Comparison of ENCODE assay signal across 8 mouse cellular contexts in the genomic region with DNA sequence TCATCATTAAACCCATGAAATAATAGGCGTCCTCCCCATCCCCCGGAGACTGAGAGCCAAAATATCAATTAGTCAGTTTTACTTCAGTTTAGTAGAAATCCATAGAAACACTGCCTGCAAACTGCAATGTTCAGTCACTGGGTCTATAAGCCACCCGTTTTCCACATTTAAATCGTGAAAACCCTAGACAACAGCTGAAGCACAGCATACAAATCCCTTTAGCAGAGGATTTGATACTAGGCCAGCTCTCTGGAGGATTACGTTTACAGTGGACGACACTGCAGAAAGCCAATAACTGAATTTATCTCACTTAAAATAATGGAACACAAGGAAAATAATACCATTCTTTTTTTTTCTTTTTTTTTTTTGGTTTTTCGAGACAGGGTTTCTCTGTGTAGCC. TPM values are rescaled to one million over a fixed set of nuclear protein-coding genes. Genes with fewer than 3 reads are reported as not detected.
A peak's percentile ranks its signal among the peaks of the same experiment; 100 is the strongest.
DNase-seq lines count a peak whose midpoint lies in the region; ATAC-seq and TF ChIP-seq lines count a peak whose summit lies in the region.

No protein-coding gene starts in this region.

- peaks cover 13% of the 10 kb centered on the region for H3K4me1 ChIP-seq in lung, embryonic 14.5 days (ENCODE audit: insufficient read depth)
- no peaks in the 10 kb centered on the region for H3K4me1 ChIP-seq in embryonic facial prominence, embryonic 11.5 days (ENCODE audit: control insufficient read depth, insufficient read depth, low read length)
- H3K4me1 ChIP-seq in intestine, postnatal 0 days (replicated peaks; ENCODE audit: control insufficient read depth, insufficient read depth, low read length) = 0 out of 2 replicates have a peak, but pooled peaks cover 7% of the 10 kb centered on the region
- peaks cover 35% of the 10 kb centered on the region for H3K4me1 ChIP-seq in neural tube, embryonic 15.5 days

- ATAC-seq in lung, embryonic 14.5 days (ENCODE audit: insufficient read depth) = no peak
- no peak for ATAC-seq in embryonic facial prominence, embryonic 11.5 days (replicated peaks; ENCODE audit: insufficient number of reproducible peaks, low FRiP score, low TSS enrichment, low read depth)
- ATAC-seq in intestine, postnatal 0 days = no peak
- no peak for ATAC-seq in neural tube, embryonic 15.5 days (ENCODE audit: low FRiP score)

- H3K9ac ChIP-seq in lung, embryonic 14.5 days = peak overlapping the region; percentile 91
- H3K9ac ChIP-seq in embryonic facial prominence, embryonic 11.5 days (replicated peaks; ENCODE audit: low read length) = 0 out of 2 replicates have a peak overlapping the region, but pooled peaks have one; percentile 32
- H3K9ac ChIP-seq in intestine, postnatal 0 days (ENCODE audit: low read depth, low read length) = 0 out of 2 replicates have a peak overlapping the region, but pooled peaks have one; percentile 34
- H3K9ac ChIP-seq in neural tube, embryonic 15.5 days (replicated peaks) = peak overlapping the region; percentile 45

- WGBS in lung, embryonic 14.5 days = 15% methylated on average over 7 of the region's 7 CpGs
- WGBS in embryonic facial prominence, embryonic 11.5 days = 31% methylated on average over 7 of the region's 7 CpGs
- 10% methylated on average over 7 of the region's 7 CpGs for WGBS in intestine, postnatal 0 days
- 27% methylated on average over 7 of the region's 7 CpGs for WGBS in neural tube, embryonic 15.5 days

- H3K4me3 ChIP-seq in lung, embryonic 14.5 days (ENCODE audit: low read depth, low read length) = peak overlapping the region; percentile 76
- peak overlapping the region; percentile 75 for H3K4me3 ChIP-seq in embryonic facial prominence, embryonic 11.5 days (ENCODE audit: low read depth, low read length)
- peak overlapping the region; percentile 75 for H3K4me3 ChIP-seq in intestine, postnatal 0 days (ENCODE audit: low read depth, low read length)
- peak overlapping the region; percentile 73 for H3K4me3 ChIP-seq in neural tube, embryonic 15.5 days (replicated peaks)

- H3K36me3 ChIP-seq in lung, embryonic 14.5 days (ENCODE audit: insufficient read depth) = peaks cover 36% of the 10 kb centered on the region
- H3K36me3 ChIP-seq in embryonic facial prominence, embryonic 11.5 days (replicated peaks; ENCODE audit: control insufficient read depth, insufficient read depth, low read depth, low read length) = peaks cover 3% of the 10 kb centered on the region; the same call in 1 of the 2 replicates
- H3K36me3 ChIP-seq in intestine, postnatal 0 days (ENCODE audit: control insufficient read depth, insufficient read depth) = peaks cover 21% of the 10 kb centered on the region
- H3K36me3 ChIP-seq in neural tube, embryonic 15.5 days = peaks cover 20% of the 10 kb centered on the region

- peak; percentile 19 for DNase-seq in lung, embryonic 14.5 days
- no peak for DNase-seq in lung, postnatal 25 days (ENCODE audit: low spot score)
- no peak for DNase-seq in embryonic facial prominence, embryonic 11.5 days (ENCODE audit: low spot score)
- DNase-seq in right cerebral cortex, postnatal 36 days (ENCODE audit: low spot score in 2 of 2) = no peak
- DNase-seq in spleen, postnatal 10 days (ENCODE audit: low spot score in 2 of 2) = no peak
- no peak for DNase-seq in adrenal gland, postnatal 4 days (ENCODE audit: low spot score in 2 of 2)

- no peaks in the 10 kb centered on the region for H3K27me3 ChIP-seq in lung, embryonic 14.5 days (ENCODE audit: insufficient read depth, low read length)
- H3K27me3 ChIP-seq in embryonic facial prominence, embryonic 11.5 days (ENCODE audit: control insufficient read depth, insufficient read depth, low read length) = no peaks in the 10 kb centered on the region
- H3K27me3 ChIP-seq in intestine, postnatal 0 days (replicated peaks; ENCODE audit: control insufficient read depth, insufficient read depth, low read length) = no peaks in the 10 kb centered on the region
- H3K27me3 ChIP-seq in neural tube, embryonic 15.5 days (replicated peaks) = no peaks in the 10 kb centered on the region

- no peak overlapping the region for H3K27ac ChIP-seq in lung, embryonic 14.5 days (ENCODE audit: low read depth)
- H3K27ac ChIP-seq in embryonic facial prominence, embryonic 11.5 days (replicated peaks; ENCODE audit: low read depth, low read length) = no peak overlapping the region
- no peak overlapping the region for H3K27ac ChIP-seq in intestine, postnatal 0 days (ENCODE audit: low read depth, low read length)
- H3K27ac ChIP-seq in neural tube, embryonic 15.5 days (replicated peaks) = no peak overlapping the region

- no peaks in the 10 kb centered on the region for H3K9me3 ChIP-seq in lung, embryonic 14.5 days (ENCODE audit: low read depth, low read length)
- H3K9me3 ChIP-seq in embryonic facial prominence, embryonic 11.5 days (replicated peaks; ENCODE audit: control insufficient read depth, low read length) = no peaks in the 10 kb centered on the region
- H3K9me3 ChIP-seq in intestine, postnatal 0 days (ENCODE audit: control insufficient read depth) = no peaks in the 10 kb centered on the region
- H3K9me3 ChIP-seq in neural tube, embryonic 15.5 days (replicated peaks) = no peaks in the 10 kb centered on the region

- H3K4me2 ChIP-seq in lung, embryonic 14.5 days = peak overlapping the region; percentile 65
- H3K4me2 ChIP-seq in embryonic facial prominence, embryonic 11.5 days (ENCODE audit: low read depth, low read length) = peak overlapping the region; percentile 56
- peak overlapping the region; percentile 67 for H3K4me2 ChIP-seq in intestine, postnatal 0 days (replicated peaks; ENCODE audit: low read depth)
- peak overlapping the region; percentile 77 for H3K4me2 ChIP-seq in neural tube, embryonic 15.5 days

- no peak for TF ChIP-seq CTCF in lung, embryonic 14.5 days (IDR thresholded peaks at IDR 0.05; ENCODE audit: low read depth)
- TF ChIP-seq CTCF in intestine, postnatal 0 days (IDR thresholded peaks at IDR 0.05; ENCODE audit: low read depth) = no peak

RNA-seq across cellular contexts. Expression of a gene that starts 1.6 kb away (rescaled TPM):
- polyA plus RNA-seq in lung, embryonic 14.5 days (2014; fragmentation: Nextera tagmentation; extraction: Ambion mirVana) = 103 and 118 TPM in 2 replicates
- polyA plus RNA-seq in embryonic facial prominence, embryonic 11.5 days (2014; fragmentation: Nextera tagmentation; extraction: Ambion mirVana) = 156 and 176 TPM in 2 replicates
- 65.2 and 68.7 TPM in 2 replicates for polyA plus RNA-seq in intestine, postnatal 0 days (2015; fragmentation: Nextera tagmentation; extraction: Ambion mirVana)
- polyA plus RNA-seq in neural tube, embryonic 15.5 days (2015; fragmentation: Nextera tagmentation; extraction: Ambion mirVana) = 117 and 123 TPM in 2 replicates
- total RNA-seq in adrenal gland, postnatal 4 days (2021) = 100 to 1,000 TPM in 1 of 2 experiments, 10 to 100 TPM in 1; 98.7 to 101 TPM

RNA-seq across cellular contexts. Expression of a gene that starts 1.9 kb away (rescaled TPM):
- 44.2 and 44.4 TPM in 2 replicates for polyA plus RNA-seq in lung, embryonic 14.5 days (2014; fragmentation: Nextera tagmentation; extraction: Ambion mirVana)
- 32.7 and 36.4 TPM in 2 replicates for polyA plus RNA-seq in embryonic facial prominence, embryonic 11.5 days (2014; fragmentation: Nextera tagmentation; extraction: Ambion mirVana)
- 4.5 and 5.0 TPM in 2 replicates for polyA plus RNA-seq in intestine, postnatal 0 days (2015; fragmentation: Nextera tagmentation; extraction: Ambion mirVana)
- polyA plus RNA-seq in neural tube, embryonic 15.5 days (2015; fragmentation: Nextera tagmentation; extraction: Ambion mirVana) = 4.7 and 9.1 TPM in 2 replicates
- total RNA-seq in adrenal gland, postnatal 4 days (2021) = 10 to 100 TPM; 14.3 to 22.3 TPM

RNA-seq across cellular contexts. Expression of a gene that starts 26.7 kb away (rescaled TPM):
- 92.0 and 95.1 TPM in 2 replicates for polyA plus RNA-seq in lung, embryonic 14.5 days (2014; fragmentation: Nextera tagmentation; extraction: Ambion mirVana)
- 70.3 and 80.5 TPM in 2 replicates for polyA plus RNA-seq in embryonic facial prominence, embryonic 11.5 days (2014; fragmentation: Nextera tagmentation; extraction: Ambion mirVana)
- polyA plus RNA-seq in intestine, postnatal 0 days (2015; fragmentation: Nextera tagmentation; extraction: Ambion mirVana) = 27.1 and 32.6 TPM in 2 replicates
- polyA plus RNA-seq in neural tube, embryonic 15.5 days (2015; fragmentation: Nextera tagmentation; extraction: Ambion mirVana) = 57.0 and 65.8 TPM in 2 replicates
- 10 to 100 TPM; 63.1 to 69.9 TPM for total RNA-seq in adrenal gland, postnatal 4 days (2021)

Comparison
In these comparisons a context has a peak if more than half of its experiments do, and no peak if none do; other contexts are left out.
1. H3K9ac ChIP-seq: peak in every context shown above with its lines; median percentile 91 in lung, embryonic 14.5 days; 45 in neural tube, embryonic 15.5 days; 34 in intestine, postnatal 0 days; 32 in embryonic facial prominence, embryonic 11.5 days.